Mouse (Mus musculus) cortical plate, adult 2 months (tissue): ENCODE data around the gene Kdm6b.

Source experiments
- CTCF ChIP-seq: fragments of 200-500 bp; IDR thresholded peaks from 2 replicates; pipeline ENCODE4 v1.5.1; 2011; ENCODE audit warnings: mild to moderate bottlenecking, control low read depth, low read length; ENCODE audit not compliant: insufficient read depth; ENCODE audit errors: extremely low read depth
- POLR2A ChIP-seq: fragments of 200-500 bp; IDR thresholded peaks from 2 replicates; pipeline ENCODE4 v1.6.1; 2011; ENCODE audit warnings: mild to moderate bottlenecking, low read length, control low read depth; ENCODE audit not compliant: insufficient read depth; ENCODE audit errors: extremely low read depth

DNA sequence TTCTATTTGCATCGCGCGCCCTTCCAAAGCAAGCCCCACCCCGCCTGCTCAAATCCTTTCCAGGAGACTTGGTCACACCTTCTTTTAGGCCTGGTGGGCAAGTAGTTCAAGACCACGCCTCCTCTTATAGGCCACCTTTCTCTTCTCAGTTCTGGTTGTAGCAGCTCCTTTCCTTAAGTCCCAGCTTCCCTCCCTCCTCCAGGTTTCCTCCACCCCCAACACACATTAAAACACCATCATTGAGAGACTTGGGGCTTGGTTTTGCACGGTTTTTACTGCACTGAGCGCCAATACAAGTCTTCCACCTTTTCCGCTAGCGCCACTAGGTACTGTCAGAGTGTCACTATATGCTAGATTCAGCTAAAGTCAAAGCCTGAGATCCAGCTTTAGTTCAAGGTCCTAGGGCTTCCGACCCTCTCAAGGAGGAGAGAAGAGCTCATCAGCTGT, 7.1 kb upstream of the Kdm6b start:
- TF ChIP-seq CTCF = no peak
- TF ChIP-seq POLR2A = no peak
